Mouse (Mus musculus): ENCODE data around the gene Gata1.

The Gata1 gene

DNA sequence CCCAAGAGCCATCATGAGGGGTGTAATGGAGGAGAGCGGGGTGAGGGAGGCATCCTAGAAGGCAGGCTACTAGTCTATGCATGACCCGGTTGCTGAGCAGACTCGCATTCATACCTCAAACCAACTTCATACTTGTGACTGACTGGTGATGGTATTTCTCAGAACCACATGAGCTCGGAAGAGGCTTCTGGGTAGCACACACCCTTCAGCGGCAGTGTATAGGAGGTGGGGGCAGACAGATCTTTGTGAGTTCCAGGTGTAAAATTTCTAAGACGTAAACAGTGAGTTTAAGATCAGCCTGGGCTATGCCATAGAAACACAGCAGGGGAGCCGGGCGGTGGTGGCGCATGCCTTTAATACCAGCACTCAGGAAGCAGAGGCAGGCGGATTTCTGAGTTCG lies at the start of gene Gata1:
Gata1 (minus strand) TSS at position 180 of the 400 bp plus-strand sequence.
- TF ChIP-seq GATA4 (IDR thresholded peaks at IDR 0.05; ENCODE audit: insufficient replicate concordance, low read length) = no peak

DNA sequence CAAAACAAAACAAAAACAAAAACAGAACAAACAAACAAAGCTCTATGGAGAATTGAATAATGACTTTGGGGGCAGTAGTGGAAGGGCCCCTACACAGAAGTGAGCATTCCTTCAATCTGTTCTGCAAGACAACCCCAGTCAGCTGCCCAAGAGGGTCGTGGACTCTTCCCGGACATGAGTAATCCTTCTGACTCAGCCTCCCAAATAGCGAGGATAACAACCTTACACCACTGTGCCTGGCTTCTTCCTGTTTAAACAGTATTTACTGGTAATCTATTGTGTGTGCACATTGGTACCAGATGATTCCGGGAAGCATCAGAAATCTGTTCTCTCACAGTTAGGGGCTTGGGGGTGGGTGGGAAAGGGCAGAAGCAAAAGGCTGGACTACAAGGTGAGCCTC lies 48.9 kb upstream of the Gata1 start:
- TF ChIP-seq GATA4 (IDR thresholded peaks at IDR 0.05; ENCODE audit: insufficient replicate concordance, low read length) = no peak

DNA sequence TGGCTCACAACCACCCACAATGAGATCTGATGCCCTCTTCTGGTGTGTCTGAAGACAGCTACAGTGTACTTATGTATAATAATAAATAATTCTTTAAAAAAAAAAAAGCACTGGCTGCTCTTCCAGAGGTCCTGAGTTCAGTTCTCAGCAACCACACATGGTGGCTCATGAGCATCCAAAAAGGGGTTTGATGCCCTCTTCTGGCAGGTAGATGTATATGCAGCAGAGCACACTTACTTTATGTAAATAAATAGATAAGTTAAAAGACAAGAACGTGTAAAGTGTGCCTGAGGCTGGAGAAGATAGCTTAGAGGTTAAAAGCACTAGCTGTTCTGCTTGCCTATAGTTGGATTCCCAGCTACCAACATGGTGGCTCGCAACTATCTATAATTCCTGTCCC lies 46.9 kb upstream of the Gata1 start:
- no peak for TF ChIP-seq GATA4 (IDR thresholded peaks at IDR 0.05; ENCODE audit: insufficient replicate concordance, low read length)

DNA sequence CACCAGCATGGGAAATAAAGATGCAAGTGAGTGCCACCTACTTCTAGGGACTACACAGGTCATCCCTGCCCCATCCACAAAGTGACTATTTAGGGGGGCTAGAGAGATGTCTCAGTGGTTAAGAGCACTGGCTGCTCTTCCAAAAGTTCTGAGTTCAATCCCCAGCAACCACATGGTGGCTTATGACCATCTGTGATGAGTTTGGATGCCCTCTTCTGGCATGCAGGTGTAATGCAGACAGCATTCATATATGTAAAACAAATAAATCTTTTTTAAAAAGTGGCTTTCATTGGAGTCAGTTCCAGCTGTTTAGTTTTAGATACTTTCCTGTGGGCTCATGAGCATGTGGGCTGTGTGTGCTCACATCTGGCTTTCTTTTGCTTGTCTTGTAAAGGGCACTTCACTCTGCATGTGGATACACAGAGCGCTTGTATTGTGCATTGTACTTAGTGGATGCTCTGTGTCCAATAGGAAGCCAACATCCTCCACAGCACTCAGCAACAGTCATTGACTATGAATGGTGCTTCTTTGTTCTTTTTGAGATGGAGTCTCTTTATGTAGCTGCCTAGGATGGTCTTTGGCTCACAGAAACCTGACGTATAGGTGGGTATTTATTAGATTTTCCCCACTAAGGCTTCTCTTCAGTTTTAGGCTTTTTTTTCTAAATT lies 42.4 kb upstream of the Gata1 start:
- no peak for TF ChIP-seq GATA4 (IDR thresholded peaks at IDR 0.05; ENCODE audit: insufficient replicate concordance, low read length)

DNA sequence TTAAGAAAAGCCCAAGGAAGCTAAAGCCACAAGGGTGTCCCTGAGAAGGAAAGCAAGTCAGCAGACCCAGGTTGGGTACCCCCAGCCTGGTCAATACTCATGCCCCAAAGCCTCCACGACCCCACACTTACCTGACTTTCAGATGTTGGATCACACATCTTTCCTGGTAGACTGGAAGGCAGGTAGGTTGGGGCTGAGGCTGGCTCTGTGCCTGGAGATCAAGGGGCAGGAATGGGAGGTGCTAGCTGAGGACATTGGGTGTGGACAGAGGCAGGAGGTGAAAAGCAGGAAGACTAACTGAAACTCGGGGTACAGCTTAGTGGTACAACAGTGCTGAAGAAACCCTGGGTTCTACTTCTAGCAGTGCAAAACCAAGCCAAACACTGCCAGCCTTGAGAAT lies 40.4 kb upstream of the Gata1 start, which contains the start of gene Glod5:
Glod5 (minus strand) TSS at position 207 of the 400 bp plus-strand sequence.
- TF ChIP-seq GATA4 (IDR thresholded peaks at IDR 0.05; ENCODE audit: insufficient replicate concordance, low read length) = no peak

DNA sequence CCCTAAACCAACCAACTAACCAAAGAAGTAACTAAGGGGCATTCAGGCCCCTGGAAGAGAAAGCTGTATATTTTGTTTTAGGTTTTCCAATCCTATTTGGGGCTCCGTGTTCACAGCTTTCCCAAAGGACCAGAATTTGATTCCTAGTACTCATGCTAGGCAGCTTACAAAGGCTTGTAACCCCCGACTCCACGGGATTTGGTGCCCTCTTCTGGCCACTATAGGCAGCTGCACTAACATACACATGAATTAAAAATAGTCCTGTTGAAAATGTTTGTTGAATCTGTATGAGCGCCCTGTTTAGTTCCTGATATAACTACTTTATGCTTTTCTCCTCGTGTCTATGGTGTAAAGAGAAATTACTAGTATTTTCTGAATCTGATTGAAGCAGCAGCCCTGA lies 39.3 kb upstream of the Gata1 start:
- no peak for TF ChIP-seq GATA4 (IDR thresholded peaks at IDR 0.05; ENCODE audit: insufficient replicate concordance, low read length)

DNA sequence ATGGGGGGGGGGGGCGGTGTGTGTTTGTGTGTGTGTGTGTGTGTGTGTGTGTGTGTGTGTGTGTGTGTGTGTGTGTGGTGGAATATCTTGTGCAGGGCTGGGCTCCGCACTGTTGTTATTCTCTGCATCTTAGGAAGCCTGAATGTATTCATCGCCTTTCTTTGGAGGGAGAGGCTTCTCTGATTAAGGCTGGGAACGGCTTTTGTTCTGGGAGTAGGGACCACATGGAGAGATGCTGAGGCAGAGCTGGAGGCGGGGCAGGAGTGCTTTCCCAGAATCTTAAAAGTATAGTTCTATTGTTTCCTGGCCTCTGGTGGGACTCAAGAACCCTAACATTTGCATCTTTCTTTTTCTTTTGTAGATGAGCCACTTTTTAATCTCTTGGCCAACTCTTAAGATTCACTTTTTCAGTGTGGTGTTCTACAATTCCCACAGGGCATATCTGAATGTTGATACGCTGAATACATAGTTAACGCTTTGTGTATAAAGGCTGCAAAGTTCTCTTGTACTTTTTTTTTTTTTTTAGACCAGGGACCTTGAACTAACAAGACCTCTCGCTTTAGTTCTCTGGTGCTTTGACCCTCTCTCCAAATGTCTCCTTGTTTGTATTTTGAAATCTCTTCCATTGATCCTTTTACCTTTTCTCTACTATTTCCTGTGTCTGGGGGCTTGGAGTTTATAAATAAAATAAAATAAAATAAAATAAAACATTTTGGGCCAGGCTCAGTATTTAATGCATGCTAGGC lies 35.9 kb upstream of the Gata1 start:
- no peak for TF ChIP-seq GATA4 (IDR thresholded peaks at IDR 0.05; ENCODE audit: insufficient replicate concordance, low read length)

DNA sequence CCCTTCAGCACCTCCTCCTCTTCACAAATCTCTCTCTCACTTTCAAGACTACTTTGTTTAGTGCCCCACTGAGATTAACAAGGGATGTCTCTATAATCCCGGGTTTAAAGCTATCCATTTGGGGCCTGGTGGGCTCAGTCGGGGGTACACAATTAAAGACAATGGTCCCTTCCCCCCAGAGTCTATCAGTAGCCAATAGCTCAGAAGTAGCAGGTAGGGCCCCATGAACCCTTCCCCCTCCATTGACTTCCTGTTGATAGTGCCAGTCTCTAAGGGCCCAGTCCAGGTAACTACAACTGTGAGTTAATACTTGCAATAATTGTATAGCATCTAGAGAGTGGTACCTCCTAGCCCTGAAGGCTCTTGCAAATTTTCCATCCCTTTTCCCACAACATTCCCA lies 35.3 kb upstream of the Gata1 start:
- no peak for TF ChIP-seq GATA4 (IDR thresholded peaks at IDR 0.05; ENCODE audit: insufficient replicate concordance, low read length)

DNA sequence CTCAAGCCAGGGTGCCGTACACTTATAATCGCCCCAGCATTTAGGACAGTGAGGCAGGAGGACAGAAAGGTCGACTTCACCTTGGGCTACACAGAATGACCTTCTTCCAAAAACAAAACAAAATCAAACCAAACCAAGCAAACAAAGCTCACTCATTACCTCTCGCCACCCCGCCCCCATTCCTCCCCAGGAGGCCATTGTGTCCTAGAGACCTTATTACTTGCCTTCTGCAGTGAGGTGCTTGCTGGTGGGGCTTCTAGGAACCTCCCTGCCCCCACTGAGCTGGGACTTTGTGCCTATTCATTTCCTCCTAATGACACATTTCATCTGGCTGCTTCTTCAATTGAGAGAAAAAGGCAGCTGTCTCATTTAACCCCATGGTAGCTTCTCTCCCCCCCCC lies 30.7 kb upstream of the Gata1 start:
- TF ChIP-seq GATA4 (IDR thresholded peaks at IDR 0.05; ENCODE audit: insufficient replicate concordance, low read length) = no peak

DNA sequence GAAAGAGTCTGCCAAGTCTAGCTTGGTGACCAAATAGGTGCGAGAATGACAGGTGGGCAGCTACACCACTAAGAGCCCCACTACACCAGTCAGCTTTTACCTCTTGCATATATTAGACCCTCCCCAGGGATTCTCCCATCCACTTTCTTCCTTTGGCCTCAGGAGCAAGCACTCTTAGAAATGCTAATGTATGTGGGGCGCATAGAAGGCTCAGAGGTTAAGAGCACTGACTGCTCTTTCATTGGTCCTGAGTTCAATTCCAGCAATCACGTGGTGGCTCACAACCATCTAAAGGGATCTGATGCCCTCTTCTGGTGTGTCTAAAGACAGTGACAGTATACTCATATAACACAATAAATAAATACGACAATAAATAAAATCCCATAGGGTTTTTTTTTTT lies 25.1 kb upstream of the Gata1 start:
- no peak for TF ChIP-seq GATA4 (IDR thresholded peaks at IDR 0.05; ENCODE audit: insufficient replicate concordance, low read length)

DNA sequence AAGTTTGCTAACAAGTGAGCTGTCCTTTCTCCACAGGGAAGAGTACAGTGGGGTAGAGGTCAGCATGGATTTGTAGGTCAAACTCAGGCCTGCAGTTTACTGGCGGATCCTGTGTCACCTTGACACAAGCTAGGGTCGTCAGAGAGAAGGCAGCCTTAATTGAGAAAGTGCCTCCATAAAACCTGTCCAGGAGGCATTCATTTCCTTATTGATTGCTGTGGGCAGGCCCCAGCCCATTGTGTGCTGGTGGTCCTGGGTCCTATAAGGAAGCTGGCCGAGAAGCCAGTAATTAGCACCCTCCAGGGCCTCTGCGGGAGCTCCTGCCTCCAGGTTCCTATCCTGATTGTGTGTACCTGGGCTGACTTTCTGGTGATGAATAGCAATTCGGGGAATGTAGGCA lies 24.1 kb upstream of the Gata1 start:
- no peak for TF ChIP-seq GATA4 (IDR thresholded peaks at IDR 0.05; ENCODE audit: insufficient replicate concordance, low read length)

DNA sequence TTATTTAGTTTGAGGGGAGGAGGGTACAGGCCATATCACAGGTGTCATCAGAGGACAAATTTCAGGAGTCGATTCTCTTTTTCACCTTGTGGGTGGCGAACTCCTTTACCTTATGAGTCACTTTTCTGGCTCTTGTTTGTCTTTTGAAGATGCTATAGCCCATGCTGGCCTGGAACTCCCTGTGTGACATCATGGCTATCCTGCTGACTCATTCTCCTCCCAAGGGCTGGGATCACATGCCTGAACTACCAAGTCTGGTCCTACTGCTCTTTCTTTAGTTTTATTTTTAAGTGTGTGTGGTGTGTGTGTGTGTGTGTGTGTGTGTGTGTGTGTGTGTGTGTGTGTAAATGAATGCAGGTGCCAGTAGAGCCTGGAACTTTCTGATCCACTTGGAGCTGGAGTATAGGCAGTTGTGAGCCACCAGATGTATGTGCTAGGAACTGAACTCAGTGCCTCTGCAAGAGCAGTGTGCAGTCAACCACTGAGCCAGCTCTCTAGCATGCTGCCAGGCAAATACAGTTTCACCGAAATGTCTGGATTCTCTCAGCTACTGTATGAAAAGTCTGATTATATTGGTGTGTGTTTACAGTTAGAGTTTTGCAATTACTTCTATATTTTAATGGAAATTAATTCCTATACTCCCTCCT lies 22.8 kb upstream of the Gata1 start:
- no peak for TF ChIP-seq GATA4 (IDR thresholded peaks at IDR 0.05; ENCODE audit: insufficient replicate concordance, low read length)

DNA sequence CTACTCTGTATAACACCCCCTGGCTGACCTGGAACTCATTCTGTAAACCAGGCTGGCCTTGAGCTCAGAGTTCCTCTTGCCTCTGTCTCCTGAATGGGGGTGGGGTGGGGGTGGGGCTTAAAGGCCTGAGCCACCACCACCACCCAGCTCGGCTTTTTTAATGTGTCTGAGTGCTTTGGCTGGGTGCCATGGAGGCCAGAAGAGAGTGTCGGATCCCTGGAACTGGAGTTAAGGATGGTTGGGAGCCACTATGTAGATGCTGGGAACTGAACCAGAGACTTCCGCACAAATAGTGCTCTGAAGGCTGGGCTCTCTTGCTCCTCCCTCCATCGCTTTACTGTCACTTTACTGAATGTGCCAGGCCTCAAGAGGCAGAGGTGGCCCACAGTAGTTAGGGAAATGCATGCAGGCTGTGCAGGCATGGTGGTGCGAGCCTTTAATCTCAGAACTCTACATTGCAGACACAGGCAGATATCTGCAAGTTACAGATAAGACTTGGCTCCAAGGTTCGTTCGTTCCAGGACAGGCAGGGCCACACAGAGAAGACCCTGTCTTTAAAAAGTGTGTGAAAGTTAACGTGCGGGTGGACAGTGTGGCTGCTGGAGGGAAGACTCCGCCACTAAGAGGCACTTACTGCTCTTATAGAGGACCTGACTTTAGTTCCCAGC lies 15.3 kb upstream of the Gata1 start:
- no peak for TF ChIP-seq GATA4 (IDR thresholded peaks at IDR 0.05; ENCODE audit: insufficient replicate concordance, low read length)

DNA sequence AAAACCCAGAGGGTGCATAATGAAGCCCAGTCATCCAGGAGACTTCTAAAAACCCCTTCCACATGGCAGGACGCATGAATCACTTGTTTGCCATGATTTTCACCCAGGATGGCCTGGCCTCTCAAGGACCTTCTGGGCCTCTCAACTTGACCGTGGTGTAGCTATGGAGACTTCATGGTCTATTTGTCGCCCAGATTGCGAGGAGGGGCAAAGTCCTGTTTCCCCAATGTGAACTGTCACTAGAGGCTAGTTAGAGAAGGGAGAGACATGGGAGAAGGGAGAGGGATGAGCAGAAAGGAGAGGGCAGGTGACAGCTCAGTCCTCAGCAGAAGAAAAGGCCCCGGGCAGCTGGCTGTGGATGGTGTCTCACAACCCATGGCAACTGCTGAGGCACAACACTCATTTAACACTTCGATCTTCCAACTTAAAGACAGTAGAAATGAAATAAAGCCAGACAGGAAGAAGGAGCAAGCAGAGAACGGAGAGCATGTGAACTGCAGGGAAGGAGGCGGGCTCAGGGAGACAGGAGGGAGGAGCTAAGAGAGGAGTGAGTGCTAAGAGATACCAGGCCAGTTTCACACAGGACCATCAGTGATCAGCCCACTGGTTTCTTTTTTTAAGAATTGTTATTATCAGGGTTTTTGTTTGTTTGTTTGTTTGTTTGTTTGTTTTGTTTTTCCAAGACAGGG lies 14.7 kb upstream of the Gata1 start:
- no peak for TF ChIP-seq GATA4 (IDR thresholded peaks at IDR 0.05; ENCODE audit: insufficient replicate concordance, low read length)

DNA sequence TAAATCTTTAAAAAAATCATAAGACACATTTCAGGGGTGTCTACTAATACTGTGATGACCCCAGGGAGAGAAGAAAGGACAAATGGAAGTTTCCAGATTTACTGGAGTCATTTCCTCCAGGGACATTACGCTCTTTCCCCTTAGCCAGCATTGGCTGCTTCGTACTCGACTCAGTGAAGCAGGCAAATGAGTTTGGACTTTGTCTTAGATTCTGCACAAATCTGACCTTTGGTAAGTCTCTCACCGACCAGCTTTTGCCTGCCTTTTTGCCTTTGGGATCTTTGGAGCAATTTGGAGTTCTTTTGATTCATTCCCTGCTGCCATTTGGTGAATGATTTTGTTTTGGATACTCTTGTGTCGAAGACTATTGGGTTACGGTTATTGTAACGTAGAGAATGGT lies 3.5 kb upstream of the Gata1 start:
- TF ChIP-seq GATA4 (IDR thresholded peaks at IDR 0.05; ENCODE audit: insufficient replicate concordance, low read length) = no peak

Measured in liver, adult (tissue).